Mouse (Mus musculus) thymus, adult 2 months (tissue): Measurements from ENCODE around the gene Clk3.

Experiments used
- CTCF ChIP-seq: fragments of 200-500 bp; IDR thresholded peaks from 2 replicates; pipeline ENCODE4 v1.5.1; 2012; ENCODE audit warnings: mild to moderate bottlenecking, control low read depth, low read length, moderate library complexity, borderline replicate concordance; ENCODE audit not compliant: control insufficient read depth, poor library complexity, insufficient read depth; ENCODE audit errors: extremely low read depth
- POLR2A ChIP-seq: fragments of 200-500 bp; IDR thresholded peaks from 2 replicates; pipeline ENCODE4 v1.6.1; 2012; ENCODE audit warnings: mild to moderate bottlenecking, low read length, control low read depth, moderate library complexity; ENCODE audit not compliant: control insufficient read depth, poor library complexity, insufficient read depth; ENCODE audit errors: extremely low read depth

DNA sequence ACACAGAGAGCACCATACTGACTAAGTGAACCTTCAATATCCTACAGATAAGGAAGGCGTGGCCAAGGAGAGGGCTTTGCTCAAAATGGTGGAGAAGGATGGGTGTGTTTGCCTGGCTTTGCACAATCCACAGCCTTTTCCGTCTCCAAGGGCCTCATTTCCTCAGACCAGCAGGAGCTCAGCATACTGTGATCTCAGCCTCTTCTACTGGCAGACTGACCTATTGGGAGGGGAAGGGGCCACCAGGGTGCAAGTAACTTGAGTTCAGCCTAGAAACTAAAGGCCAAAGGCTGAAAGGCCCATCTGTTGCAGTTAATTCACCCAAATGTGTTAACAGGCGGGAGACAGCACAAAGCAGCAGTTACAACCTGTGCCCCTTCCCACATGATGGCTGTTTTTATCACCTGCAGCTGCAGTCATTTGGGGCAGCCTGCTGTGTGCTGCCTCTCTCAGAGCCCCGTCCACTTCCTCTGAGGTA, 41.6 kb upstream of the Clk3 start:
- no peak for TF ChIP-seq CTCF
- no peak for TF ChIP-seq POLR2A
